Mouse (Mus musculus): ENCODE measurements around the gene Eaf1.

DNA sequence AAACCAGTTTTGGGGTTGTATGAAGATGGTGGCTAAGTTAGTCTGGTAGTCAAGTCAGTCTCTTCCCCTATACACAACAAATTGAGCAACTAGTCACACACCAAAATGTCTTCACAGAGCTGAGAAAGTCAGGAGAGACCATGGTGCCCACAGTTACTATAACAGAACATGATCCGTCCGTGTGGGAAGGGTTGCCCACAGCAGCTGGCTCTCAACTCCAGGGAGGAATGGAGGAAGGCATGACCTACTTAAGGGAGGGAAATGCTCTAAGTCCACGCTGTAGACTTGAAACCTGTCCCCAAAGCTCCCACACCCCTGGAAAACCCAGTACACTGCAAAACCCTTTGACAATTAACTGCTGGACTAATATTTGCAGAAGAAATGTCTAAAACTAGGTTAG is 16.1 kb downstream of the Eaf1 start:
- no peak for TF ChIP-seq HCFC1 (IDR thresholded peaks at IDR 0.05; ENCODE audit: borderline replicate concordance, insufficient read depth, low read length)
- no peak for TF ChIP-seq CHD2 (IDR thresholded peaks at IDR 0.05; ENCODE audit: low read depth, low read length)
- no peak for TF ChIP-seq ZC3H11A (IDR thresholded peaks at IDR 0.05; ENCODE audit: borderline replicate concordance, low read depth, low read length)
- no peak for TF ChIP-seq MAFK (IDR thresholded peaks at IDR 0.05; ENCODE audit: insufficient read depth, low read depth, low read length)
- TF ChIP-seq ZNF384 (IDR thresholded peaks at IDR 0.05; ENCODE audit: low read depth, low read length), result no peak
